Mouse (Mus musculus) gastrocnemius, postnatal 10 days (tissue): ENCODE measurements at regions not wholly inside any gene's neighbourhood (a gene's known extent, or its start where the extent isn't known, plus 50 kb on each side); places are given as distances from the start of the nearest gene placed in this dataset.
"Not testable (repeated sequence)": the region's sequence is repeated elsewhere in the genome, so short reads cannot be mapped to it uniquely, and the experiment has no call there.

Experiments used
- DNase-seq: peaks from one replicate; pipeline ENCODE4 v3.0.0; 2021; ENCODE audit warnings: mixed read lengths

DNA sequence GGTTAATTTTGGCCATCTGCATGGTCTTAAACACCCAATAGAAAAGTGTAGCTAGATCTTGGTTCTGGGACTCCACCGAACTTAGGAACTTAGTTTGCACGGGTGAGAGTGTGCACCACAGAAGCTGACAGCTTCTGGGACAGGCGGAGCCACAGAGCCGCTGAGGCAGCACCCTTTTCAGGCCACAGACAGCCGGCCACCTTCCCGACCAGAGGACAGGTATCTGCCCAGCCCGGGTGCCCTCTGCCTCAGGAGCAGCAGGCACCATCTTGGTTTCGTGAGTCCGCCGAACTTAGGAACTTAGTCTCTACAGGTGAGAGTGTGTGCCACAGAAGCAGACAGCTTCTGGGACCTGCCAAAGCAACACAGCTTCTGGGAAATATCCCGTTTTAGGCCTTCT lies 82.6 kb downstream of the Btbd35f22 start:
- DNase-seq, result not testable (repeated sequence)

DNA sequence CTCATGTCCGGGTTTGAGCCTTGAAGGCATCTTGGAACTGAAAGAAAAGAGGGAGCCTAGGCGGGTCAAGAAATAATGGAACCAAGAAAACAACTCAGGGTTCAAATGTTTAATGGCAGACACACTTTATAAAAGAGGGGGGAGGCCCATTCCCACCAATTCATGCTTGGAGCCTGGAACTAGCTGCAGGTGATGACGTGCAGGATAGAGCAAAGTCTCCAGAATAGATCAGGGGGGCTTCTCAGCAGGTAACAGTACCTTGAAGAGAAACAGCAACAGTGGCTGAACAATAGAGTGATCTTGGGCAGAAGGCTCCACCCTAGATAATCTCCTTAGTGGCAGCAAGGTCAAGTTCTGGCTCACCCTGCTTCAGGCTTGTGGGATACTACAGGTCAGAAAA lies 100.5 kb downstream of the Btbd35f22 start:
- peak; percentile 0 for DNase-seq
